Mouse (Mus musculus): ENCODE measurements at regions not wholly inside any gene's neighbourhood (a gene's known extent, or its start where the extent isn't known, plus 50 kb on each side); places are given as distances from the start of the nearest gene placed in this dataset.

DNA sequence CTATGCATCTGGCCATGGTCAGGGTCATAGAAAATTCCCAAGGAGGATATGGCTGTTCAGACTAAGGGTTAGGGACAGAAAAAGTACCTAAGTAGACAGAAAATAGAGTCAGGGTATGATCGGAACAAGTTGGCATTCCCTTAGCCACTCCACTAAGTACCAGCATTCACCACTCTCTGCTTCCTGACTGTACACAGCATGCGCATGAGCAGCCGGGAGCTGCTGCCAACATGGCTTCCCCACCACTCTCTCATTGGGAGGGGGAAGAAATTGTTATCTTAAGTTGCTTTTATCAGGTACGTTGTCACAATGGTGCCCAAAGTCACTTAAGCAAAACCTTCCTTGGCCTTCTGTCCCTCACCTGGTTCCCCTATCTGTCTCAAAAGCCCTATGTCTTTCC lies 282.0 kb upstream of the Hs6st1 start:
- TF ChIP-seq CTCF (IDR thresholded peaks at IDR 0.05; ENCODE audit: low read depth, low read length) (no peak), POLR2A (IDR thresholded peaks at IDR 0.05; ENCODE audit: extremely low read depth, insufficient read depth, low read length) (no peak)
